Mouse (Mus musculus): ENCODE measurements at regions not wholly inside any gene's neighbourhood (a gene's known extent, or its start where the extent isn't known, plus 50 kb on each side); places are given as distances from the start of the nearest gene placed in this dataset.

DNA sequence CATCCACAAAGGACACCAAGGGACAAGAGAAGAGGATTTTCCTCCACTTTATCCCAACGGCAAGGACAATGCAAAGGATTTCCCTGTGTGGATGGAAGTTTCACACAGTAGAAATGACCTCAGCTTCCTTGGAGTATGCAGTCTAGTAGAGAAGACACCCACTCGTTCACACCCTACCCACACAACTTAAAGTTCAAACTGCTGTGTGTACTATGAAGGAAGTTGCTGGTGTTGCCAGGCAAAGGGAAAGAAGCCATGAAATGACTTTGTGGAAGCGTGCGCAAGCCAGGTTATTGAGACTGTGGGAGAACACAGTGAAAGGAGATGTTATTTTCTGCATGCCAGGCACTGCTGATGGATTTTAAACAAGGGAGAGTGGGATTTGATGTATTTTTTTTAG lies 527.3 kb downstream of the Zfp536 start:
- Histone ChIP-seq H3K4me2 (no peak overlapping the region), H3K27me3 (no peaks in the 10 kb centered on the region), H3K9me3 (no peaks in the 10 kb centered on the region), H3K4me3 (no peak overlapping the region), H3K4me1 (replicated peaks) (peaks cover 9% of the 10 kb centered on the region), H3K9ac (no peak overlapping the region), H3K36me3 (no peaks in the 10 kb centered on the region), H3K27ac (replicated peaks) (no peak overlapping the region)
- ATAC-seq (ENCODE audit: low read depth): no peak
- 80% methylated on average over 4 of the region's 4 CpGs for WGBS

DNA sequence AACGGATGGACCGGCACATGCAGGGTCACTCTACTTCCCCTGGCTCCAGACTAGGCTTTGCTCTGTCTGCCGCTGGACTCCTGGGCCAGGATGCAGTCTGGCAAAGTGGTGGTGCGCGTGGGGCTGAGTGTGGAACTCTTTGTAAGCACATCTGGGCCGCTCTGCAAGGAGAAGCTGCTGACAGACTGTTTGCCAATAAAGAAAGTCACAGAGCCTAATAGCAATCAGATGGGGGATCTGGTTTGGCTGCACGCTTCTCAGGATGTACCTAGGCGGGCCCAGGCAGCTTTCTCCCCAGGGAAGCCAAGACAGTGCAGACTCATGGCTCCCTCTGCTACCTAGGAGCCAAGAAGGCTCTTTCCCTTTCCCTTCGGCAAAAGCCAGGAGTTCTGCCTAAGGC lies 519.0 kb downstream of the Zfp536 start:
- H3K27ac ChIP-seq (replicated peaks): no peak overlapping the region
- no peak overlapping the region for H3K9ac ChIP-seq
- H3K4me3 ChIP-seq: no peak overlapping the region
- WGBS: 82% methylated on average over 9 of the region's 9 CpGs
- no peaks in the 10 kb centered on the region for H3K4me1 ChIP-seq (replicated peaks)
- H3K36me3 ChIP-seq: no peaks in the 10 kb centered on the region
- no peak for ATAC-seq (ENCODE audit: low read depth)
- no peaks in the 10 kb centered on the region for H3K27me3 ChIP-seq
- no peak overlapping the region for H3K4me2 ChIP-seq
- 0 out of 2 replicates have a peak, but pooled peaks cover 7% of the 10 kb centered on the region for H3K9me3 ChIP-seq

DNA sequence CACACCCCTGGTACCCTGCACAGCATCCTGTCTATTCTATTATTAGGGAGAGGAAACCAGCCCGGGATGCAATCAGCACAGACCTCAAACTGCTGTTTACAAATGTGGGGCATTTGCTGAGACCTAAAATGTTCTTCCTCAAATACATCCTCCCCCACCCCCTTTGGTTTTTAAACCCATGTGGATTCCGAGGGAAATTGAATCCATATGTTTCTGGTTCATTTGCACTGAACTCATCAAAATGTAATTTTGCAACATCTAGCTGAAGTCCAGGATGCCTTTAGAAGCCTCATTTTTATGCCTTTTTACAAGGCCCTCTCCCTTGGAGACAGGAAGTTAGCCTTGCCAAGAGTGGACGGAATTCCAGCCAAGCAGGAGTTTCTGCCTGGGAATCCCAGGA lies 517.6 kb downstream of the Zfp536 start:
- ATAC-seq (ENCODE audit: low read depth): no peak
- H3K4me2 ChIP-seq: no peak overlapping the region
- WGBS: 63% methylated on average over 3 of the region's 3 CpGs

GRCm38 (mm10) chr7:37259293-37259692 lies 514.1 kb downstream of the Zfp536 start:
- H3K27me3 ChIP-seq: no peaks in the 10 kb centered on the region
- ATAC-seq (ENCODE audit: low read depth): no peak
- H3K4me1 ChIP-seq (replicated peaks): no peaks in the 10 kb centered on the region
- no peak overlapping the region for H3K9ac ChIP-seq
- WGBS: 46% methylated on average over 6 of the region's 6 CpGs
- H3K4me3 ChIP-seq: no peak overlapping the region
- H3K27ac ChIP-seq (replicated peaks): no peak overlapping the region
- H3K4me2 ChIP-seq: no peak overlapping the region
- no peaks in the 10 kb centered on the region for H3K36me3 ChIP-seq
- no peaks in the 10 kb centered on the region for H3K9me3 ChIP-seq

More for the DNA sequence above, 517.6 kb downstream of the Zfp536 start:
- H3K27ac ChIP-seq (replicated peaks): no peak overlapping the region
- 0 out of 2 replicates have a peak, but pooled peaks cover 7% of the 10 kb centered on the region for H3K9me3 ChIP-seq
- no peak overlapping the region for H3K4me3 ChIP-seq
- no peaks in the 10 kb centered on the region for H3K36me3 ChIP-seq
- H3K27me3 ChIP-seq: no peaks in the 10 kb centered on the region
- H3K4me1 ChIP-seq (replicated peaks): no peaks in the 10 kb centered on the region
- H3K9ac ChIP-seq: no peak overlapping the region

DNA sequence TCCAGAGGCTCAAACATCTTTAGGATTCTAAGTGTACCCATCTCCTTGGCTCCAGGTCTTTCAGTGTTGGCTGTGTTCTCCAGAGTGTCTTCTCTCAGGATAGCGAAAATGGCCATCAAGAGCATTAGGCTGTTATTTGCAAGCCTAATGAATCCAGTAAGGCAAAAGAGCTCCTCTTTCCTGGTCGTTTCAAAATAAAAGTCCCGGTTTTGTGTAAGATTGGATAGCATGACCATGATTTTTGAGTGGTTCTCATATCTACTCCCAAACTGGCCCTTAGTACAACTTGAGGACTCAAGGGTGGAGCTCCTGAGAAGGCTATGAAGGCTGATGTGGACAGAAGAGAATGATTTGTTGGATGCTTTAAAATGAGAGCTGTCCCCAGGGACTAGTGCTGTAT lies 510.6 kb downstream of the Zfp536 start:
- H3K9ac ChIP-seq: no peak overlapping the region
- no peaks in the 10 kb centered on the region for H3K27me3 ChIP-seq
- no peak for ATAC-seq (ENCODE audit: low read depth)
- no peaks in the 10 kb centered on the region for H3K9me3 ChIP-seq
- H3K4me2 ChIP-seq: no peak overlapping the region
- H3K4me1 ChIP-seq (replicated peaks): no peaks in the 10 kb centered on the region
- H3K36me3 ChIP-seq: no peaks in the 10 kb centered on the region
- no peak overlapping the region for H3K27ac ChIP-seq (replicated peaks)
- no peak overlapping the region for H3K4me3 ChIP-seq
- 48% methylated on average over 3 of the region's 3 CpGs for WGBS

- no peak overlapping the region for H3K4me3 ChIP-seq
- no peaks in the 10 kb centered on the region for H3K9me3 ChIP-seq
- H3K27me3 ChIP-seq: no peaks in the 10 kb centered on the region
- no peaks in the 10 kb centered on the region for H3K36me3 ChIP-seq
- ATAC-seq (ENCODE audit: low read depth): no peak
- H3K4me2 ChIP-seq: no peak overlapping the region
- H3K4me1 ChIP-seq (replicated peaks): no peaks in the 10 kb centered on the region
- H3K9ac ChIP-seq: no peak overlapping the region
- WGBS: 85% methylated on average over 4 of the region's 4 CpGs
- H3K27ac ChIP-seq (replicated peaks): no peak overlapping the region
These were observed 506.0 kb downstream of the Zfp536 start for GRCm38 (mm10) chr7:37267404-37267803.

DNA sequence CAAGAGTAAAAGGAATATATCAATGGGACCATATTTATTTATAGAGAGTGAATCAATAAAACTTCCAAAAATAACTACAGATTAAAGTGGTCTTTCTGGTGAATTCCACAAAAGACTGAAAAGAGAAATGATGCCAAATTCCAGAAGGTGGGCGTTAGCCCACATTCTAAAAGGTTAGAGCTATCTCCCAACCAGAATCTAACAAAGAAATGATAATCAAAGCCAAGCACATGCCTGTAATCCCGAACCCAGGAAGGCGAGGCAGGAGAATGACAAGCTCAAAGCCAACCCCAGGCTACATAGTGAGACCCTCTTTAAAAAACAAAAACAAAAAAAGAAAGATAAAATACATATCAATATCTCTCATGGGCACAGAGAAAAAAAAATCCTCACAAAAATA lies 502.6 kb downstream of the Zfp536 start:
- WGBS: 94% methylated on average over 3 of the region's 3 CpGs
- ATAC-seq (ENCODE audit: low read depth): no peak
- no peaks in the 10 kb centered on the region for H3K4me1 ChIP-seq (replicated peaks)

DNA sequence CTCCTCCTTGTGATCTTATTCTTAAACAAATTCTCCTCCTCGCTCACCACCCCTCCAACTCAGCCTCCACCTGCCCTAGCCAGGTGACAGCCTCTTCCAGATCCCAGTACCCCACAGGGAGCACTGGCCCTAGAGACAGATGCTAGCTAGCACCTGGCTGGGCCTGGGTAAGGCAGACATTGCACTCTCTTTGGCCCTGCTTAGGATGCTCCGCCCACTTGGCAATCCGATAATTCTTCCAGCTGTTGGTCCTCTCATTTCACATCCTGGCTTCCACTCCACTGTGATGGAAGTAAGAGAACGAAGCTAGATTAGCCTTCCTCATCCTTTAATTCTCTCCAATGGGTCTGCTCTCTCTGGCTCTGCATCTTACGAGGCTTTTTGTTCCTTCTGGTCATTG lies 483.4 kb downstream of the Zfp536 start:
- no peak overlapping the region for H3K9ac ChIP-seq
- no peak; the same call in 1 of the 2 replicates for ATAC-seq (ENCODE audit: low read depth)
- peaks cover 52% of the 10 kb centered on the region for H3K4me1 ChIP-seq (replicated peaks)
- H3K4me3 ChIP-seq: no peak overlapping the region
- no peaks in the 10 kb centered on the region for H3K36me3 ChIP-seq
- no peaks in the 10 kb centered on the region for H3K27me3 ChIP-seq
- no peaks in the 10 kb centered on the region for H3K9me3 ChIP-seq
- 33% methylated on average over 5 of the region's 5 CpGs for WGBS
- H3K4me2 ChIP-seq: peak overlapping the region; percentile 11
- H3K27ac ChIP-seq (replicated peaks): peak overlapping the region; percentile 63; the same call in 1 of the 2 replicates

More for the DNA sequence above, 502.6 kb downstream of the Zfp536 start:
- no peak overlapping the region for H3K4me2 ChIP-seq
- no peaks in the 10 kb centered on the region for H3K27me3 ChIP-seq
- H3K9ac ChIP-seq: no peak overlapping the region
- H3K9me3 ChIP-seq: no peaks in the 10 kb centered on the region
- no peak overlapping the region for H3K4me3 ChIP-seq
- no peaks in the 10 kb centered on the region for H3K36me3 ChIP-seq
- H3K27ac ChIP-seq (replicated peaks): no peak overlapping the region

- 17% methylated on average over 19 of the region's 19 CpGs for WGBS
- Histone ChIP-seq H3K9me3 (no peaks in the 10 kb centered on the region), H3K4me1 (replicated peaks) (peaks cover 52% of the 10 kb centered on the region), H3K4me2 (peak overlapping the region; percentile 11), H3K36me3 (no peaks in the 10 kb centered on the region), H3K4me3 (no peak overlapping the region), H3K27me3 (no peaks in the 10 kb centered on the region), H3K9ac (no peak overlapping the region), H3K27ac (replicated peaks) (peak overlapping the region; percentile 63; the same call in 1 of the 2 replicates)
- ATAC-seq (ENCODE audit: low read depth): peak; percentile 28; the same call in 1 of the 2 replicates
These were observed 482.9 kb downstream of the Zfp536 start for GRCm38 (mm10) chr7:37290493-37291045.

- Histone ChIP-seq H3K36me3 (no peaks in the 10 kb centered on the region), H3K4me1 (replicated peaks) (peaks cover 52% of the 10 kb centered on the region), H3K4me2 (no peak overlapping the region), H3K4me3 (no peak overlapping the region), H3K9me3 (no peaks in the 10 kb centered on the region), H3K27me3 (no peaks in the 10 kb centered on the region), H3K27ac (replicated peaks) (peak overlapping the region; percentile 63), H3K9ac (no peak overlapping the region)
- WGBS: 65% methylated on average over 7 of the region's 7 CpGs
- 0 out of 2 replicates have a peak, but pooled peaks have one; percentile 26 for ATAC-seq (ENCODE audit: low read depth)
These were observed 481.7 kb downstream of the Zfp536 start for GRCm38 (mm10) chr7:37291726-37292125.

GRCm38 (mm10) chr7:37292554-37292953 lies 480.9 kb downstream of the Zfp536 start:
- WGBS: 47% methylated on average over 9 of the region's 9 CpGs
- H3K4me3 ChIP-seq: no peak overlapping the region
- H3K9ac ChIP-seq: no peak overlapping the region
- H3K27me3 ChIP-seq: no peaks in the 10 kb centered on the region
- H3K4me2 ChIP-seq: no peak overlapping the region
- peak overlapping the region; percentile 73 for H3K27ac ChIP-seq (replicated peaks)
- ATAC-seq (ENCODE audit: low read depth): peak; percentile 68
- no peaks in the 10 kb centered on the region for H3K36me3 ChIP-seq
- peaks cover 60% of the 10 kb centered on the region for H3K4me1 ChIP-seq (replicated peaks)
- H3K9me3 ChIP-seq: no peaks in the 10 kb centered on the region

GRCm38 (mm10) chr7:37298888-37299287 lies 474.6 kb downstream of the Zfp536 start:
- Histone ChIP-seq H3K4me1 (replicated peaks) (peaks cover 19% of the 10 kb centered on the region), H3K36me3 (no peaks in the 10 kb centered on the region), H3K27me3 (no peaks in the 10 kb centered on the region), H3K4me3 (no peak overlapping the region), H3K9me3 (no peaks in the 10 kb centered on the region), H3K9ac (no peak overlapping the region), H3K4me2 (no peak overlapping the region), H3K27ac (replicated peaks) (no peak overlapping the region)
- WGBS: 39% methylated on average over 3 of the region's 3 CpGs
- ATAC-seq (ENCODE audit: low read depth): no peak

- Histone ChIP-seq H3K4me2 (no peak overlapping the region), H3K4me1 (replicated peaks) (no peaks in the 10 kb centered on the region), H3K36me3 (no peaks in the 10 kb centered on the region), H3K4me3 (no peak overlapping the region), H3K27ac (replicated peaks) (no peak overlapping the region), H3K27me3 (no peaks in the 10 kb centered on the region), H3K9ac (no peak overlapping the region), H3K9me3 (no peaks in the 10 kb centered on the region)
- no peak for ATAC-seq (ENCODE audit: low read depth)
- 80% methylated on average over 9 of the region's 9 CpGs for WGBS
These were observed 468.0 kb downstream of the Zfp536 start for GRCm38 (mm10) chr7:37305463-37305862.

Data from neural tube, embryonic 13.5 days (tissue).